Mouse (Mus musculus) testis, adult 2 months (tissue): ENCODE measurements around the gene Ciz1.

ENCODE experiments used
- CTCF ChIP-seq: fragments of 200-500 bp; IDR thresholded peaks from 2 replicates; pipeline ENCODE4 v1.5.1; 2012; ENCODE audit warnings: low read depth, mild to moderate bottlenecking, inconsistent platforms, low read length, moderate library complexity; ENCODE audit not compliant: control insufficient read depth, insufficient read depth, insufficient replicate concordance
- POLR2A ChIP-seq: fragments of 200-500 bp; IDR thresholded peaks from 2 replicates; pipeline ENCODE4 v1.6.1; 2012; ENCODE audit warnings: low read depth, mild to moderate bottlenecking, inconsistent platforms, low read length, moderate library complexity; ENCODE audit not compliant: control insufficient read depth

DNA sequence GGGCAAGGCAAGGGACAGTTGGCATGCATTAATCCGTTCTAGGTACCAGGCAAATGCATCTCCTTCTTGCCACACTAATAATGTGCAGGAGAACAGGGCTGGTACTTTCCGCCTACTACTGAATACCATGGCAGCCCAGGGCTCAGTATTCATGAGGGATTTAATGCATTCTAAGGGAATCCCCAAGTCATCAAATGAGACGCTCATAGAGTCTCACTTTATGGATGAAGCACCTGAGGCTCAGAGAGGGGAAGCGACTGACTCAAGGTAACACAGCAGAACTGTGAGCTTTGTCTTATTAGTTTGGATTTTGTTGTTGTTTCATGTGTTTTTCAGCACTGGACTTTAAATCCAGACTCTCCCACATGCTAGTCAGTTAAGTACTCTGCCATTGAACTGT lies 10.1 kb upstream of the Ciz1 start:
- no peak for TF ChIP-seq POLR2A
- no peak for TF ChIP-seq CTCF
